Mouse (Mus musculus): ENCODE measurements around the gene Gys2.
"Not testable (repeated sequence)": the region's sequence is repeated elsewhere in the genome, so short reads cannot be mapped to it uniquely, and the experiment has no call there.

Gys2 gene

GRCm38 (mm10) chr6:142472801-142473203 lies at the start of gene Gys2:
Gene Gys2, minus strand, starts transcription at chr6:142473109.
- no peak for ATAC-seq (ENCODE audit: low TSS enrichment)

GRCm38 (mm10) chr6:142521591-142522110 lies 48.7 kb upstream of the Gys2 start:
- peak; percentile 38 for ATAC-seq (ENCODE audit: low TSS enrichment)

- peak; percentile 43 for ATAC-seq (ENCODE audit: low TSS enrichment)
Measured at GRCm38 (mm10) chr6:142519110-142519509, 46.2 kb upstream of the Gys2 start.

GRCm38 (mm10) chr6:142515379-142515778 lies 42.5 kb upstream of the Gys2 start:
- not testable (repeated sequence) for ATAC-seq (ENCODE audit: low TSS enrichment)

GRCm38 (mm10) chr6:142514912-142515311 lies 42.0 kb upstream of the Gys2 start:
- ATAC-seq (ENCODE audit: low TSS enrichment), result peak; percentile 100

GRCm38 (mm10) chr6:142512902-142513301 lies 40.0 kb upstream of the Gys2 start:
- ATAC-seq (ENCODE audit: low TSS enrichment), result no peak

- ATAC-seq (ENCODE audit: low TSS enrichment), result no peak
Measured at GRCm38 (mm10) chr6:142511516-142512135, 38.7 kb upstream of the Gys2 start.

- no peak for ATAC-seq (ENCODE audit: low TSS enrichment)
Measured at GRCm38 (mm10) chr6:142508663-142509062, 35.8 kb upstream of the Gys2 start.

GRCm38 (mm10) chr6:142507785-142508162 lies 34.9 kb upstream of the Gys2 start, which contains the start of gene Ldhb:
Gene Ldhb, minus strand, starts transcription at chr6:142507957.
- ATAC-seq (ENCODE audit: low TSS enrichment), result peak; percentile 93

GRCm38 (mm10) chr6:142507033-142507784 lies 34.3 kb upstream of the Gys2 start:
- peak; percentile 47 for ATAC-seq (ENCODE audit: low TSS enrichment)

- ATAC-seq (ENCODE audit: low TSS enrichment), result peak; percentile 47
Measured at GRCm38 (mm10) chr6:142506338-142507032, 33.6 kb upstream of the Gys2 start.

GRCm38 (mm10) chr6:142503601-142504000 lies 30.7 kb upstream of the Gys2 start:
- no peak for ATAC-seq (ENCODE audit: low TSS enrichment)

- ATAC-seq (ENCODE audit: low TSS enrichment), result no peak
Measured at GRCm38 (mm10) chr6:142502519-142503125, 29.7 kb upstream of the Gys2 start.

- not testable (repeated sequence) for ATAC-seq (ENCODE audit: low TSS enrichment)
Measured at GRCm38 (mm10) chr6:142490114-142490513, 17.2 kb upstream of the Gys2 start.

- peak; percentile 76 for ATAC-seq (ENCODE audit: low TSS enrichment)
Measured at GRCm38 (mm10) chr6:142487638-142488037, 14.7 kb upstream of the Gys2 start.

GRCm38 (mm10) chr6:142485478-142486123 lies 12.7 kb upstream of the Gys2 start:
- ATAC-seq (ENCODE audit: low TSS enrichment), result no peak

GRCm38 (mm10) chr6:142477239-142477638 lies 4.3 kb upstream of the Gys2 start:
- ATAC-seq (ENCODE audit: low TSS enrichment), result no peak

GRCm38 (mm10) chr6:142471141-142471540 lies 1.8 kb downstream of the Gys2 start:
- no peak for ATAC-seq (ENCODE audit: low TSS enrichment)

- ATAC-seq (ENCODE audit: low TSS enrichment), result no peak
Measured at GRCm38 (mm10) chr6:142469602-142470001, 3.3 kb downstream of the Gys2 start.

- no peak for ATAC-seq (ENCODE audit: low TSS enrichment)
Measured at GRCm38 (mm10) chr6:142462194-142462593, 10.7 kb downstream of the Gys2 start.

- ATAC-seq (ENCODE audit: low TSS enrichment), result no peak
Measured at GRCm38 (mm10) chr6:142459017-142459678, 13.8 kb downstream of the Gys2 start.
